Mouse (Mus musculus): ENCODE data around the gene Fam104a. TPM values are rescaled to one million over a fixed set of nuclear protein-coding genes. Genes with fewer than 3 reads are reported as not detected.

Gene Fam104a
- polyA plus RNA-seq, 1 experiment from 2014 or later, result 49.6 TPM

- Histone ChIP-seq H3K4me3 (ENCODE audit: low read depth, low read length) (no peak overlapping the region), H3K9me3 (ENCODE audit: control insufficient read depth, low read length) (no peaks in the 10 kb centered on the region), H3K9ac (ENCODE audit: low read length) (no peak overlapping the region), H3K4me1 (replicated peaks; ENCODE audit: control insufficient read depth, insufficient read depth, low read length) (peaks cover 17% of the 10 kb centered on the region), H3K36me3 (ENCODE audit: control insufficient read depth, insufficient read depth, low read length) (no peaks in the 10 kb centered on the region), H3K27me3 (replicated peaks; ENCODE audit: control insufficient read depth, insufficient read depth, low read length) (no peaks in the 10 kb centered on the region), H3K4me2 (ENCODE audit: low read length) (no peak overlapping the region), H3K27ac (ENCODE audit: low read depth) (no peak overlapping the region)
- 39% methylated on average over 15 of the region's 15 CpGs for WGBS
- ATAC-seq (replicated peaks; ENCODE audit: low FRiP score, low TSS enrichment, low read depth) (no peak), DNase-seq (ENCODE audit: low spot score) (no peak)
These were observed 25.3 kb upstream of the Fam104a start for GRCm38 (mm10) chr11:113709272-113709671.

GRCm38 (mm10) chr11:113708629-113709213 is 24.8 kb upstream of the Fam104a start:
- peaks cover 17% of the 10 kb centered on the region for H3K4me1 ChIP-seq (replicated peaks; ENCODE audit: control insufficient read depth, insufficient read depth, low read length)
- DNase-seq (ENCODE audit: low spot score) (peak; percentile 60), ATAC-seq (replicated peaks; ENCODE audit: low FRiP score, low TSS enrichment, low read depth) (no peak)
- no peak overlapping the region for H3K4me2 ChIP-seq (ENCODE audit: low read length)
- H3K4me3 ChIP-seq (ENCODE audit: low read depth, low read length), result no peak overlapping the region
- no peaks in the 10 kb centered on the region for H3K36me3 ChIP-seq (ENCODE audit: control insufficient read depth, insufficient read depth, low read length)
- no peaks in the 10 kb centered on the region for H3K9me3 ChIP-seq (ENCODE audit: control insufficient read depth, low read length)
- H3K9ac ChIP-seq (ENCODE audit: low read length), result no peak overlapping the region
- 51% methylated on average over 19 of the region's 19 CpGs for WGBS
- H3K27ac ChIP-seq (ENCODE audit: low read depth), result no peak overlapping the region
- H3K27me3 ChIP-seq (replicated peaks; ENCODE audit: control insufficient read depth, insufficient read depth, low read length), result no peaks in the 10 kb centered on the region

GRCm38 (mm10) chr11:113705966-113706652 is 22.2 kb upstream of the Fam104a start:
- DNase-seq (ENCODE audit: low spot score), result no peak
- Histone ChIP-seq H3K9me3 (ENCODE audit: control insufficient read depth, low read length) (no peaks in the 10 kb centered on the region), H3K27ac (ENCODE audit: low read depth) (no peak overlapping the region), H3K27me3 (replicated peaks; ENCODE audit: control insufficient read depth, insufficient read depth, low read length) (no peaks in the 10 kb centered on the region), H3K4me3 (ENCODE audit: low read depth, low read length) (no peak overlapping the region), H3K9ac (ENCODE audit: low read length) (no peak overlapping the region), H3K4me1 (replicated peaks; ENCODE audit: control insufficient read depth, insufficient read depth, low read length) (peaks cover 17% of the 10 kb centered on the region), H3K36me3 (ENCODE audit: control insufficient read depth, insufficient read depth, low read length) (no peaks in the 10 kb centered on the region), H3K4me2 (ENCODE audit: low read length) (no peak overlapping the region)
- no peak for ATAC-seq (replicated peaks; ENCODE audit: low FRiP score, low TSS enrichment, low read depth)
- WGBS, result 75% methylated on average over 15 of the region's 15 CpGs

GRCm38 (mm10) chr11:113703758-113704157 is 19.8 kb upstream of the Fam104a start:
- 28% methylated on average over 5 of the region's 5 CpGs for WGBS
- Histone ChIP-seq H3K4me1 (replicated peaks; ENCODE audit: control insufficient read depth, insufficient read depth, low read length) (no peaks in the 10 kb centered on the region), H3K4me2 (ENCODE audit: low read length) (no peak overlapping the region), H3K9me3 (ENCODE audit: control insufficient read depth, low read length) (no peaks in the 10 kb centered on the region), H3K27me3 (replicated peaks; ENCODE audit: control insufficient read depth, insufficient read depth, low read length) (no peaks in the 10 kb centered on the region), H3K9ac (ENCODE audit: low read length) (no peak overlapping the region), H3K27ac (ENCODE audit: low read depth) (no peak overlapping the region), H3K4me3 (ENCODE audit: low read depth, low read length) (no peak overlapping the region), H3K36me3 (ENCODE audit: control insufficient read depth, insufficient read depth, low read length) (no peaks in the 10 kb centered on the region)
- ATAC-seq (replicated peaks; ENCODE audit: low FRiP score, low TSS enrichment, low read depth) (peak; percentile 44), DNase-seq (ENCODE audit: low spot score) (peak; percentile 90)

- no peak overlapping the region for H3K9ac ChIP-seq (ENCODE audit: low read length)
- no peak overlapping the region for H3K4me3 ChIP-seq (ENCODE audit: low read depth, low read length)
- no peak for DNase-seq (ENCODE audit: low spot score)
- H3K9me3 ChIP-seq (ENCODE audit: control insufficient read depth, low read length), result no peaks in the 10 kb centered on the region
- no peak overlapping the region for H3K27ac ChIP-seq (ENCODE audit: low read depth)
- no peaks in the 10 kb centered on the region for H3K27me3 ChIP-seq (replicated peaks; ENCODE audit: control insufficient read depth, insufficient read depth, low read length)
- ATAC-seq (replicated peaks; ENCODE audit: low FRiP score, low TSS enrichment, low read depth), result no peak
- H3K4me1 ChIP-seq (replicated peaks; ENCODE audit: control insufficient read depth, insufficient read depth, low read length), result no peaks in the 10 kb centered on the region
- WGBS, result 78% methylated on average over 7 of the region's 7 CpGs
- peaks cover 15% of the 10 kb centered on the region for H3K36me3 ChIP-seq (ENCODE audit: control insufficient read depth, insufficient read depth, low read length)
- no peak overlapping the region for H3K4me2 ChIP-seq (ENCODE audit: low read length)
These were observed 15.7 kb upstream of the Fam104a start for GRCm38 (mm10) chr11:113699643-113700042.

- no peak for DNase-seq (ENCODE audit: low spot score)
- whole genome bisulfite sequencing, result 67% methylated on average over 12 of the region's 12 CpGs
- Histone ChIP-seq H3K27me3 (replicated peaks; ENCODE audit: control insufficient read depth, insufficient read depth, low read length) (no peaks in the 10 kb centered on the region), H3K27ac (ENCODE audit: low read depth) (no peak overlapping the region), H3K36me3 (ENCODE audit: control insufficient read depth, insufficient read depth, low read length) (peaks cover 31% of the 10 kb centered on the region), H3K9ac (ENCODE audit: low read length) (no peak overlapping the region), H3K4me3 (ENCODE audit: low read depth, low read length) (no peak overlapping the region), H3K4me2 (ENCODE audit: low read length) (no peak overlapping the region), H3K9me3 (ENCODE audit: control insufficient read depth, low read length) (no peaks in the 10 kb centered on the region), H3K4me1 (replicated peaks; ENCODE audit: control insufficient read depth, insufficient read depth, low read length) (no peaks in the 10 kb centered on the region)
- no peak for ATAC-seq (replicated peaks; ENCODE audit: low FRiP score, low TSS enrichment, low read depth)
These were observed 14.1 kb upstream of the Fam104a start for GRCm38 (mm10) chr11:113698013-113698545.

GRCm38 (mm10) chr11:113697571-113697970 is 13.6 kb upstream of the Fam104a start:
- no peaks in the 10 kb centered on the region for H3K9me3 ChIP-seq (ENCODE audit: control insufficient read depth, low read length)
- no peak overlapping the region for H3K9ac ChIP-seq (ENCODE audit: low read length)
- no peak overlapping the region for H3K4me3 ChIP-seq (ENCODE audit: low read depth, low read length)
- WGBS, result 81% methylated on average over 5 of the region's 5 CpGs
- H3K27me3 ChIP-seq (replicated peaks; ENCODE audit: control insufficient read depth, insufficient read depth, low read length), result no peaks in the 10 kb centered on the region
- H3K36me3 ChIP-seq (ENCODE audit: control insufficient read depth, insufficient read depth, low read length), result peaks cover 36% of the 10 kb centered on the region
- no peak overlapping the region for H3K4me2 ChIP-seq (ENCODE audit: low read length)
- no peak for ATAC-seq (replicated peaks; ENCODE audit: low FRiP score, low TSS enrichment, low read depth)
- no peak for DNase-seq (ENCODE audit: low spot score)
- no peak overlapping the region for H3K27ac ChIP-seq (ENCODE audit: low read depth)
- H3K4me1 ChIP-seq (replicated peaks; ENCODE audit: control insufficient read depth, insufficient read depth, low read length), result no peaks in the 10 kb centered on the region

GRCm38 (mm10) chr11:113691851-113692250 is 7.9 kb upstream of the Fam104a start:
- no peaks in the 10 kb centered on the region for H3K27me3 ChIP-seq (replicated peaks; ENCODE audit: control insufficient read depth, insufficient read depth, low read length)
- H3K9ac ChIP-seq (ENCODE audit: low read length), result no peak overlapping the region
- H3K4me2 ChIP-seq (ENCODE audit: low read length), result no peak overlapping the region
- peaks cover 3% of the 10 kb centered on the region; the same call in 1 of the 2 replicates for H3K4me1 ChIP-seq (replicated peaks; ENCODE audit: control insufficient read depth, insufficient read depth, low read length)
- H3K27ac ChIP-seq (ENCODE audit: low read depth), result no peak overlapping the region
- 77% methylated on average over 3 of the region's 3 CpGs for WGBS
- DNase-seq (ENCODE audit: low spot score), result no peak
- H3K4me3 ChIP-seq (ENCODE audit: low read depth, low read length), result no peak overlapping the region
- peaks cover 70% of the 10 kb centered on the region for H3K36me3 ChIP-seq (ENCODE audit: control insufficient read depth, insufficient read depth, low read length)
- no peak for ATAC-seq (replicated peaks; ENCODE audit: low FRiP score, low TSS enrichment, low read depth)
- H3K9me3 ChIP-seq (ENCODE audit: control insufficient read depth, low read length), result no peaks in the 10 kb centered on the region

Data from intestine, embryonic 14.5 days (tissue).